Mouse (Mus musculus): Measurements from ENCODE around the gene Eya2.

DNA sequence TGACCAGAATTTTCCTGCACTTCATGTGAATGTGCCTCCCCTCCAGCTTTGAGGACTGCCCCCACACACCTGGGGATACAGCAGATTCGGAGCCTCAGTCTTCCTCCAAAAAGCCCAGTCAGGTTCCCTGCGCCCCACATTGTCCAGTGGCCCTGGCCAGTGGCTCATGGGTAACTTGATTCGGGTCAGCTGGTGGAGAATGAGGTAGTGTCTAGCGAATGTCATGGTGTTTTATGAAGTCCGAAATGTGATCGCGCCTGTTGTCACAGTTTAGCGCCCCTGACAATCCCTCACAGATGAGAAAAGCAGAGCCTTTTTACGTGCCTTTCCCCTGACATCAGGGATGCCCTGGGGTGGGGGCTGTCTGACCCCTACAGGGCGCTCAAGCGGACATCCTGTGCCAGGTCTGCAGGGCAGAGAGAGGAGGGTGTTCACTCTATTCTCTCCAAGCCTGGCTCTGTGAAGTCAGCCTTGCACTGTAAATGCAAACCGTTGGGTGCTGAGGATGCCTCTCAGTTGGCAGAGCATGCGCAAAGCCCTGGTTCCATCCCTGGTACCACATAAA lies 164.7 kb downstream of the Eya2 start:
- TF ChIP-seq CTCF (IDR thresholded peaks at IDR 0.05; ENCODE audit: borderline replicate concordance, insufficient read depth, low read length) (no peak), POLR2A (IDR thresholded peaks at IDR 0.05; ENCODE audit: low read depth, low read length) (no peak)
